Mouse (Mus musculus): ENCODE data around the gene Tnni2. TPM values are rescaled to one million over a fixed set of nuclear protein-coding genes. Genes with fewer than 3 reads are reported as not detected.

The Tnni2 gene
- polyA plus RNA-seq, 1 experiment from 2014 or later = 0.59 TPM

DNA sequence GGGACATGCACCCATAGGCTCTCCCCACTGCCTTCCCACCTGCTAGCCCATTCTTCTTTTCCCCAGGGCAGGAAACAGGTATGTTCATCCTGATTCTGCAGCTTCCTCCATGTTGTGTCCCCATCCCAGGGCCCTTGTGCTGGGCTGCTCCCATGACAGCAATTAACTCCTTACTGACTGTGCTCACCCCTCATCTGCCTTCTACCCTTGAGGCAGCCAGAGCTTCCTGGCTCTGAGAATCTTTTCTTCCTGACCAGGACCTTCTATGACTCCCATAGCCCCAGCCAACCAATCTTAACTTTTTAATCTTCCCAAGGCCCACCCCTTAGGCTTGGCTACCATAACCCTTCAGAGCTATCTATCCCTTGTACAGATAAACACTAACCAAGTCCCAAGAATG, 37.7 kb downstream of the Tnni2 start:
- no peak for ATAC-seq

DNA sequence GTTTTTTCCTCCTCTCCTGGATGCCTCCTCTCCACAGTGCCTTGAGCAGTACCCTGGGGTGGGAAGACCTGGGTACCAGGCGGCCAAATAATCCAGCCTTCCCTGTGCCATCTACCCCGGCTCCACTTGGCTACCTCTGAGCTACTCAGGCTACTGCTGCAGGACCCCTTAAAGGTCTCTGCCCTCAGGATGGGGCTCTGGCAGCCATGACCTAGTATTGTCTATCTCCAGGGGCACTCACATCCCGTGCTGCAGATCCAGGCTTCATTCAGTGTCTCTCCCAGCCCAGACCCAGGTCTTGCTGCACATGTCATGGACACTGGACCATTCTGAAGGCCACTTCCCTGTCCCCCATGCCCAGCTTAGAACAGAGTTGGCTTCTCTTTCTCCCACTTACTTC, 38.3 kb downstream of the Tnni2 start:
- Histone ChIP-seq H3K27ac (no peak overlapping the region), H3K4me1 (replicated peaks) (peaks cover 29% of the 10 kb centered on the region), H3K27me3 (no peaks in the 10 kb centered on the region), H3K4me3 (replicated peaks) (no peak overlapping the region), H3K4me2 (replicated peaks) (no peak overlapping the region), H3K9me3 (no peaks in the 10 kb centered on the region), H3K36me3 (no peaks in the 10 kb centered on the region), H3K9ac (replicated peaks) (no peak overlapping the region)
- ATAC-seq = no peak
- 96% methylated on average over 3 of the region's 3 CpGs for WGBS

More for the DNA sequence above, 37.7 kb downstream of the Tnni2 start:
- peaks cover 32% of the 10 kb centered on the region for H3K4me1 ChIP-seq (replicated peaks)
- H3K9ac ChIP-seq (replicated peaks) = no peak overlapping the region
- no peaks in the 10 kb centered on the region for H3K9me3 ChIP-seq
- H3K27me3 ChIP-seq = no peaks in the 10 kb centered on the region
- H3K4me3 ChIP-seq (replicated peaks) = no peak overlapping the region
- H3K4me2 ChIP-seq (replicated peaks) = no peak overlapping the region
- no peaks in the 10 kb centered on the region for H3K36me3 ChIP-seq
- H3K27ac ChIP-seq = no peak overlapping the region

DNA sequence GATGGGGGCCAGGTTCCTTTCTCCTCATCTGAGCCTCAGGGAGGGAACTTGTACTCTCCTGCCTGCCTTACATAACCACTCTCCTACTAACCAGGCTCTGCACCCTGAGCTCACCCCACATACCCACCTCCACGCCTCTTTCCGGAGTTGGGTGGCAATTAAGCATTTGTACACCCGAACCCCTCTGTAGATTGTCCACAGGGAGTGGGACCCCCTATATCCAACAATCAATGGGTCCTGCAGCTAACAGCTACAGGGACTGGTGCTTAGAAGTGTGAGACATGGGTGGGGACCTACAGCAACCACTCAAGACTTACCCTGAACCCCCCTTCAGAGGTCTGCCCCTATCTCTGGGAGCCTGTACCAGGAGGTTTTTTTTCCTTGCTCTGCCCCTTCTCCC, 39.1 kb downstream of the Tnni2 start:
- Histone ChIP-seq H3K36me3 (no peaks in the 10 kb centered on the region), H3K27ac (no peak overlapping the region), H3K9ac (replicated peaks) (no peak overlapping the region), H3K27me3 (no peaks in the 10 kb centered on the region), H3K4me2 (replicated peaks) (no peak overlapping the region), H3K9me3 (no peaks in the 10 kb centered on the region), H3K4me3 (replicated peaks) (no peak overlapping the region), H3K4me1 (replicated peaks) (peaks cover 25% of the 10 kb centered on the region)
- 95% methylated on average over 3 of the region's 3 CpGs for WGBS
- no peak for ATAC-seq

DNA sequence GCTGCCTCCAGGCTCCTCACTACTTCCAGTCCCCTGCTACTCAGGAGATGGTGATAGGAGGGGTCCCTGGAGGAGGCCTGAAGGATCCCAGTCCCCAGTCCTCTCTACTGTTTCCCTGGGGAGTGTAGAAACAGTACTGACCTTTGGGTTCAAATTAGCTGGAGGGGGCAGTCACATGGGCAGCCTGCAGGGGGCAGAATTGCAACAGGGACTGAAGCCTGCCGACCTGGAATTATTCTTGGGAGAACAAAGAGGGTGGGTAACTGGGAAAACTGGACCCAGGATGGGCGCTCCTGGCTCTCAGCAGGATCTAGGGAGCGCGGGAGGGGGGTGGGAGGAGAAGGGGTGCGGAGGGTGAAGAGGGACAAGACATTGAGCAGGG, 39.6 kb downstream of the Tnni2 start:
- 6% methylated on average over 5 of the region's 5 CpGs for WGBS
- H3K9me3 ChIP-seq = no peaks in the 10 kb centered on the region
- peak overlapping the region; percentile 69 for H3K27ac ChIP-seq
- peak overlapping the region; percentile 68 for H3K9ac ChIP-seq (replicated peaks)
- no peaks in the 10 kb centered on the region for H3K36me3 ChIP-seq
- no peaks in the 10 kb centered on the region for H3K27me3 ChIP-seq
- peak overlapping the region; percentile 61 for H3K4me2 ChIP-seq (replicated peaks)
- peak overlapping the region; percentile 29 for H3K4me3 ChIP-seq (replicated peaks)
- peaks cover 25% of the 10 kb centered on the region for H3K4me1 ChIP-seq (replicated peaks)
- ATAC-seq = peak; percentile 8; the same call in 1 of the 2 replicates

DNA sequence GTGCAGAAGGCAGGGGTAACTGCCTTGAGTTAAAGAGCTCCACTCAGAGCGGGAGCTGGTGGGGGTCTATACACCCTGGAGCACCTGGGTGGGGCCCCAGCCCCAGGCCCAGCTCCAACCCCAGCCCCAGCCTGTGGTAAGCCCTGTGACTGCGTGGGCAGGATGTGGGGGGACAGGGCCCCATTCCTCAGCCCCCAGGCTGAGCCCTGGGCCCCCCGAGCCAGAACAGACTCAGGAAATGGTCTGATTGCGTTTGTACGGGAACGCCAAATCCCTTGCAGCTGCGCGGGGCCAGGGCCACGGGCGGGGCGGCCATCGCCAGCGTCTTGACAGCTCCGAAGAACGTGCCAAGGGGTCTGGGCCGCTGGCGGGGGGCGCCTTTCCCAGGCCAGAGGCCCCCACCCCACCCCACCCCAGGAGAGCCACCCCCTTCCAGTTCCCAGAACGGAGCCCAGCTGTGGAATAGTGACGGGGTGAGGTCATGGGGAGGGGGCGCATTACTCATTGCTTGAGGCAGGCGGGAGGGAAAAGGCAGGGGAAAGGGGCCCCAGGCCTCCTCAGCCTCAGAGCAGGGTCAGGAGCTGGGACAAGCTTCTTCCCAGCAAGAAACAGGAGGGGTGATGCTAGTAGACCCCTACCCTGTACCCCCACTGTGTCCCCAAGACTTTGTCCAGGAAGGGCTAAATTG, 40.1 kb downstream of the Tnni2 start:
- 2% methylated on average over 22 of the region's 22 CpGs for WGBS

DNA sequence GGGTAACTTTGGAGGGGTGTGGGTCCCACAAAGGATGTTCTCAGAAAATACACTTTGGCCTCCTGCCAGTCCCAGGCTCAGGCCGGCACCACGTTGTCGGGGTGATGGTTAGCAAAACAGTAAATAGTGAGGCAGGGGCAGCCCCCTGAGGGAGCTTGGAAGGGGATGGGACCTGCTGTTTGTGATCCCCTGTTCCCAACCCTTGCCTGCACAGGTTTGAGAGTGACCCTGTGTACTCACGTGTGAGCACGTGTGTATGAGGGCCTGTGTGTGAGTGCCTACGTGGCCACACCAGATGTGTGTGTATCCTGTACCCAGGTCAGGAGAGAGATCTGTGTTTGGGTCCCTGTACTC, 40.6 kb downstream of the Tnni2 start:
- Histone ChIP-seq H3K4me2 (replicated peaks) (peak overlapping the region; percentile 61), H3K9me3 (no peaks in the 10 kb centered on the region), H3K4me1 (replicated peaks) (peaks cover 32% of the 10 kb centered on the region), H3K27ac (peak overlapping the region; percentile 69), H3K27me3 (no peaks in the 10 kb centered on the region), H3K9ac (replicated peaks) (peak overlapping the region; percentile 68; the same call in 1 of the 2 replicates), H3K36me3 (no peaks in the 10 kb centered on the region), H3K4me3 (replicated peaks) (no peak overlapping the region)
- WGBS = 28% methylated on average over 6 of the region's 6 CpGs
- ATAC-seq = peak; percentile 53

More for the DNA sequence above, 40.1 kb downstream of the Tnni2 start:
- peak; percentile 76 for ATAC-seq
- Histone ChIP-seq H3K4me2 (replicated peaks) (peak overlapping the region; percentile 61), H3K36me3 (no peaks in the 10 kb centered on the region), H3K9me3 (no peaks in the 10 kb centered on the region), H3K4me1 (replicated peaks) (peaks cover 28% of the 10 kb centered on the region), H3K9ac (replicated peaks) (peak overlapping the region; percentile 68), H3K27ac (peak overlapping the region; percentile 69), H3K27me3 (no peaks in the 10 kb centered on the region), H3K4me3 (replicated peaks) (peak overlapping the region; percentile 29)

DNA sequence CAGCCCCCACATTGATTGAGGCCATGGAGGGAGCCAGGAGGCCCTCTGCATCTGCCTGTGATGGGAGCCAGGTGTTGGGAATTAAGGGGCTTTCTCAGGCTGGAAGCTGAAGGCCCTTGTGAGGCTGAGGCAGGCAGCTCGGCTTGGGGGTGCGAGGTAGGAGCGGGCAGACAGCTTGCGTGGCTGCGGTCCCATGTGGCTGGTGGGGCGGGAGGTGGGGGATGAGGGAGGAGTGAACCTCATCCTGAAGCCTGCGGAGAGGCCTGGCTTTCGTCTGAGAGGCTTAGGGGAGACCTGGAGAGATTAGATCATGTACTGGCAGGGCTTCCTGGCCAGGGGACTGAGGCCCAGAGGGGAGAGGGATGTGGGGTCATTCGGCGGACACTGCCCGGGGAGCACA, 41.5 kb downstream of the Tnni2 start:
- Histone ChIP-seq H3K27me3 (no peaks in the 10 kb centered on the region), H3K9ac (replicated peaks) (no peak overlapping the region), H3K27ac (peak overlapping the region; percentile 19; the same call in 1 of the 2 replicates), H3K4me2 (replicated peaks) (no peak overlapping the region), H3K4me3 (replicated peaks) (no peak overlapping the region), H3K36me3 (no peaks in the 10 kb centered on the region), H3K9me3 (no peaks in the 10 kb centered on the region), H3K4me1 (replicated peaks) (peaks cover 38% of the 10 kb centered on the region)
- no peak for ATAC-seq
- 48% methylated on average over 11 of the region's 11 CpGs for WGBS

DNA sequence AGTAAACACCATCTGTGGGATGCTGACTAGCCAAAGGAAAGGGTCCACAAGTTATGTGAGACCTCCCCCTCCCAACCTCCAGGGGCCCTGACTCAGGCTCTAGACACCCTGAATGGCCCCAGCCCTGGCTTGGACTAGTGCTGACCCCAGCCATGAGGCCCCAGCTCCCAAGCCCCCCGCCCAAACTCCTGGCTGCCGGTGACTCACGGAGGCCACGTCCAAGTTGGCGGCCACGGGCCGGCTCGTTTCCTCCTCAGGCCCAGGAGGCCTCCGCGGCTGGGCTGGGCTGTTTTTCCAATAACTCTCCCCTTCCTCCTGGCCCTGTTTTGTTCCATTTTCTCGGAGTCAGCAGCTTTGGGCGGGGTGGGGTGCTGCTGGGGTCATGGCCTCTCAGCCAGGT, 43.2 kb downstream of the Tnni2 start:
- H3K4me3 ChIP-seq (replicated peaks) = no peak overlapping the region
- no peak overlapping the region for H3K9ac ChIP-seq (replicated peaks)
- no peak overlapping the region for H3K4me2 ChIP-seq (replicated peaks)
- no peaks in the 10 kb centered on the region for H3K9me3 ChIP-seq
- WGBS = 82% methylated on average over 12 of the region's 12 CpGs
- H3K27me3 ChIP-seq = no peaks in the 10 kb centered on the region
- no peaks in the 10 kb centered on the region for H3K36me3 ChIP-seq
- no peak overlapping the region for H3K27ac ChIP-seq
- ATAC-seq = no peak
- peaks cover 38% of the 10 kb centered on the region for H3K4me1 ChIP-seq (replicated peaks)

DNA sequence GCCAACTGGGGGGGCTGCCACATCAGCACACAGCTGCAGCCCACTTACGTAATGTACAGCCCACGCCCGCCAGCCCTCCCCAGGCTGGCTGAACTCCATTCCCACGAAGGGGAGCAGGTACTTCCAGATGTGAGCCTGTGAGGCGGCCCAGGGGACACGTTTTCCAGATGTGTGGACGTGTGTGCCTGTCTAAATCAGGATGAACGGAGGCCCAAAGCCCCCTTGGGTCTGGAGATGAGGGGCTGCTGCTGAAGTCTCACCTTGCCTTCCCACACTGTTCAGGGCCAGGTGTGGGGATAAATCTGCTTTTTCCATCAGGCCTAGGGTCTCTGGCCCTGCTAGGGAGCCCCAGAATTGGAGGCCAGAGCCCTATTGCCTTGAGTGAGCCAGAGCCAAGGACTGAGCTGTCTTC, 45.1 kb downstream of the Tnni2 start:
- Histone ChIP-seq H3K4me3 (replicated peaks) (no peak overlapping the region), H3K9ac (replicated peaks) (no peak overlapping the region; the same call in 1 of the 2 replicates), H3K9me3 (no peaks in the 10 kb centered on the region), H3K36me3 (no peaks in the 10 kb centered on the region), H3K27ac (no peak overlapping the region), H3K4me2 (replicated peaks) (no peak overlapping the region), H3K4me1 (replicated peaks) (peaks cover 30% of the 10 kb centered on the region), H3K27me3 (no peaks in the 10 kb centered on the region)
- WGBS = 75% methylated on average over 8 of the region's 8 CpGs
- no peak for ATAC-seq

DNA sequence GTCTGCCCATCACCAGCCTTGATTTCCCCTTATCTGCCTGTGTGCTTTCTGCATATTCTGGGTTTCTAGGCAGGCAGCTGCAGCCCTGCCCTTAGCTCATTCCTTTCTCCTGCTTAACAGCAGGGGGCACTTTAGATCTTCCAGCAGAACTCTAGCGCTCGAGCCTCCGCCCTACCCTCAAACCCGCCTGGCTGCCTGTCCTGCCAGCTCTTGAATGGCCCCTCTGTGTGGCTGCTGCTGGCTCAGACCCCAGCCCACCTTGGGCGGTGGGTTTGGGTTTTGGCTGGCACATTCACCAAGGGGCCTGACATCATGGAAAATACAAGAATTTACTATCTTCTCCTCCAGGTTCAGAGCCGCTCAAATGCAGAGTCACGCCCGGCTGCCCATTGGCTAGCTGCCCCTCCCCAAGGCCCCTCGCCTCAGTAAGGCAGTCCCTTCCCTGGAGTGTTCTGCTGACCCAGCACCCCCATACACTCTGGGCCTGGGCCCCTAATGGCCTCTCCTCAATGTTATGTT, 45.8 kb downstream of the Tnni2 start:
- Histone ChIP-seq H3K27me3 (no peaks in the 10 kb centered on the region), H3K4me1 (replicated peaks) (peaks cover 24% of the 10 kb centered on the region), H3K4me2 (replicated peaks) (peak overlapping the region; percentile 26), H3K9me3 (no peaks in the 10 kb centered on the region), H3K27ac (no peak overlapping the region), H3K9ac (replicated peaks) (no peak overlapping the region; the same call in 1 of the 2 replicates), H3K4me3 (replicated peaks) (no peak overlapping the region), H3K36me3 (no peaks in the 10 kb centered on the region)
- ATAC-seq = peak; percentile 72
- 20% methylated on average over 9 of the region's 9 CpGs for WGBS

DNA sequence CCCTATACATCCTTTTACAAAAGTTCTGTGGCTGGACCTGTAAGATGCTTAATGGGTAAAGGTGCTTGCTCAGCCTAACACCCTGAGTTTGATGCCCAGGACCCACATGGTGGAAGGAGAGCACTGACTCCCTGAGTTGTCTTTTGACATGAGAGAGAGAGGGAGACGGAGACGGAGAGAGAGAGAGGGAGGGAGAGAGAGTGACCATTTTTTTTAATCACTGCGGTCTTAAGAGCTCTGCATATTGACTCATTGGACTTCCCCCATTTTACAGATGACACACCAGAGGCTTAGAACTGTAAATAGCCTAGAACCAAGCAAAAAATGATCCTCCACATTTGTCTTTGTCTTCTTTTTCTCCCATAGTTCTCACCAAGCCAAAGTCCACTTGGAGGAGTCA, 46.4 kb downstream of the Tnni2 start:
- WGBS = 76% methylated on average over 3 of the region's 3 CpGs
- Histone ChIP-seq H3K4me2 (replicated peaks) (no peak overlapping the region), H3K36me3 (no peaks in the 10 kb centered on the region), H3K4me3 (replicated peaks) (no peak overlapping the region), H3K27me3 (no peaks in the 10 kb centered on the region), H3K9me3 (no peaks in the 10 kb centered on the region), H3K9ac (replicated peaks) (no peak overlapping the region), H3K27ac (no peak overlapping the region), H3K4me1 (replicated peaks) (peaks cover 17% of the 10 kb centered on the region)
- no peak for ATAC-seq

DNA sequence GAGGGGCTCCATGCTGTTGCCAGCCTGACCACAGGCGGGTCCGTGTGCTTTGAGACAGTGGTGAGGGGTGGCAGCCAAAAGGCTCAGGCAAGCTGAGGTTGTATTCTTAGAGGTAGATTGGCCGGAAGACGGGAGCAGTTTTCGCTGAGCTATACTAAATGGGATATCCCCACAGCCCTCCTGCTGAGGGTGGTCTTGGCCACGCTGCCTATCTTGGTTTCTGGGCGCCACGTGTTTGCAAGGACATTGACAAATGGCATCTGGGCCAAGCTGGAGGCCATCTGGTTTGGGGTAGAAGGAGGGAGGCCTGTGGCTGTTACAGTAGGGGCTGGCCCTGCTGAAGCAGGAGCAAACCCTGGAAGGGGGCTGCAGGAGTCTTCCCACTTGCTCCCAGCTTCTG, 51.9 kb downstream of the Tnni2 start:
- Histone ChIP-seq H3K27ac (no peak overlapping the region), H3K36me3 (no peaks in the 10 kb centered on the region), H3K27me3 (no peaks in the 10 kb centered on the region), H3K9me3 (no peaks in the 10 kb centered on the region), H3K4me1 (replicated peaks) (no peaks in the 10 kb centered on the region), H3K4me3 (replicated peaks) (no peak overlapping the region), H3K9ac (replicated peaks) (no peak overlapping the region), H3K4me2 (replicated peaks) (no peak overlapping the region)
- 87% methylated on average over 8 of the region's 8 CpGs for WGBS
- ATAC-seq = no peak
